Mouse (Mus musculus) bone marrow macrophage, adult 2 months (primary cell): Measurements from ENCODE around the gene Gm10553. TPM values are rescaled to one million over a fixed set of nuclear protein-coding genes. Genes with fewer than 3 reads are reported as not detected.
"Not testable (repeated sequence)": the region's sequence is repeated elsewhere in the genome, so short reads cannot be mapped to it uniquely, and the experiment has no call there.

Experiments
- H3K27ac ChIP-seq: 2 replicates; pipeline ENCODE4 v1.5.1; 2012; ENCODE audit warnings: low read depth, low read length; ENCODE audit not compliant: insufficient read depth
- H3K4me1 ChIP-seq: 2 replicates; pipeline ENCODE4 v1.6.1; 2012; ENCODE audit warnings: low read length; ENCODE audit not compliant: control insufficient read depth, insufficient read depth
- H3K4me3 ChIP-seq: 2 replicates; pipeline ENCODE4 v1.5.1; 2012; ENCODE audit warnings: mild to moderate bottlenecking, low read length, moderate library complexity; ENCODE audit not compliant: insufficient read depth
- polyA plus RNA-seq: library from polyadenylated mRNA; stranded (reverse); fragments of >200 nt; gene quantifications from 2 replicates; pipeline ENCODE4 v1.2.4, GENCODE M21; 2012; ENCODE audit not compliant: missing spikeins, insufficient read depth, insufficient read length

Gm10553 gene
- polyA plus RNA-seq, 1 experiment: not detected

- not testable (repeated sequence) for H3K4me3 ChIP-seq, H3K4me1 ChIP-seq, H3K27ac ChIP-seq
Measured at GRCm38 (mm10) chr1:85114666-85115402, 14.9 kb downstream of the Gm10553 start.

DNA sequence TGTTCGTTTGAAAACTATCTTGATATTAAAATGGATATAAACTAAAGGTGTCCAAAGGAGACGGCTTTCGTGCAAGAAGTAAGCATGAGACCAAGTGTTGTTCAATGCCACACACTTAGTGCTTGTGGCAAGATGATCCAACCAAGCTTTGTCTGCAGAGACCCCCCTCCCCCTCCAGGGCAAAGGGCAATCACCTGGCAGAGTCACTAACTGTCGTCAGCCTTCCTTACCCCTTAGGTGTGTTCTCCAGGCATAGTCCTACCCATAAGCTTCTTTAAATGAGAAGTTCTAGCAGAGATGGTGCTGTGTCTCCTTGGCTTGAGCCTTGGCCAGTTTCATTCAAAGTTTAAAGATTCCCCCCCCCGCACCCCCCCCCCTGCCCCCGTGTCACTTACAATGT lies 17.6 kb downstream of the Gm10553 start:
- H3K27ac ChIP-seq, H3K4me3 ChIP-seq, H3K4me1 ChIP-seq: not testable (repeated sequence)

DNA sequence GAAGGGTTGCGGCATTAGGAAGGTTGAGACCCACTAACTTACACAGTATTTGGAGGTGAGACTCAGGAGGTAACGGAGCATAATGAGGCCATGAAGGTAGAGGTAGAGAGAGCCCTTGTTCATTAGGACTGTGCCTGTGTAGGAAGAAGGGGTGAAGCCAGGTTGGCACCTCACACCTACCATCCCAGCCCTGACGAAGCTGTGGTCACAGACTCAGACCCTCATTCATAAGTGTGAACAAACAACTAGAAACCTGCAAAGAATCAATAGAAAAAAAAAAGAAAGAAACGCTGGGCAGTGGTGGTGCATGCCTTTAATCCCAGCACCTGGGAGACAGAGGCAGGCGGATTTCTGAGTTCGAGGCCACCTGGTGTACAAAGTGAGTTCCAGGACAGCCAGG lies 18.4 kb downstream of the Gm10553 start:
- H3K4me1 ChIP-seq, H3K27ac ChIP-seq, H3K4me3 ChIP-seq: not testable (repeated sequence)

GRCm38 (mm10) chr1:85121841-85122240 lies 21.9 kb downstream of the Gm10553 start:
- not testable (repeated sequence) for H3K4me3 ChIP-seq, H3K4me1 ChIP-seq, H3K27ac ChIP-seq

GRCm38 (mm10) chr1:85133671-85134070 lies 33.7 kb downstream of the Gm10553 start:
- H3K27ac ChIP-seq, H3K4me1 ChIP-seq, H3K4me3 ChIP-seq: not testable (repeated sequence)

Other genes with a start within 250 kb of the Gm10553 start
- not detected in 2 replicates for gene Slc16a14, start 165.0 kb upstream of the Gm10553 start, polyA plus RNA-seq
- 5.6 and 6.0 TPM in 2 replicates for gene A530032D15Rik, start 9.7 kb downstream of the Gm10553 start, polyA plus RNA-seq
- 16.6 and 21.0 TPM in 2 replicates for gene C130026I21Rik, start 170.4 kb downstream of the Gm10553 start, polyA plus RNA-seq